Mouse (Mus musculus) G1E-ER4 (cell line): ENCODE data around the gene Cables2. TPM values are rescaled to one million over a fixed set of nuclear protein-coding genes. Genes with fewer than 3 reads are reported as not detected.

Experiments used
- GATA1 ChIP-seq: IDR thresholded peaks from one replicate; pipeline ENCODE4 v1.8.0; 2012; ENCODE audit warnings: low read length, inconsistent platforms
- polyA plus RNA-seq: library from polyadenylated mRNA; stranded (reverse); fragments of >175 nt; gene quantifications from 2 replicates; pipeline ENCODE4 v1.2.3, GENCODE M21; 2012

The Cables2 gene
- polyA plus RNA-seq, 1 experiment: 25.1 TPM

DNA sequence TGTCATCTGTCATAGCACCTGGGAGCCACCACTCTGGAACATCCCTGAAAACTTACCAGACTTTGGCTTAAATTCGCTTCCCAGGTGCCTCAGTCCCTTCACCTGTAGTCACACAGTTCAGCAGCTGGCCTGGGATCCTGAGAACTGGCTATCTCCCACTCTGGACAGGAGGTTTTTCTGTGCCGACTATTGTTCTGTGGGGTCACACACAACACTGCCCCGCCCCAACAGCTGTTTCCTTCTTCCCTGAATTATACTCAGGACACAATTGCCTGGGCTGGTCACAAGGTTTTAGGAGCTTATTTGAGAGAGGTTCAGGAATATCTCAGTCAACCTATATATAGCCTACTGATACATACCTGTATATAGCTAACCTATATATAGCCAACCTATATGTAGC is 10.9 kb downstream of the Cables2 start:
- no peak for TF ChIP-seq GATA1

DNA sequence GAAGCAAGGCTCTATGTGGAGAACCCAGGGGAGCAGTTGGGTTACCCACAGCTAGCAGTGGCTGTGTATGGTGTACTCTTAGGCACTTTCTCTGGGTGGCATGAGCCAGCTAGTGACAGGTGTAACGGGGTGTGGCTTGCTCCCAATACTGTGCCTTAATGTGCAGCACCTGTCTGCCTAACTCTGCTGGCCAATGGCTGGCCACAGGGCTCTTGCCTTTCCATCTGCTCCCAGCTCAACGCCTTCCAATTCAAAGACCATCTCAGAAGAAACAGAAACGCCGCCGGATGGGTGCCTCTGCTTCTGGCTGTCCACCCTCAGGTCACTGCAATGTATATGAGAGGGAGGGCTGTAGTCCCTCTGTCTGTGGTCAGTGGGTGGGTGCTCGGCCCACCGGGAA is 11.4 kb downstream of the Cables2 start:
- TF ChIP-seq GATA1: no peak

DNA sequence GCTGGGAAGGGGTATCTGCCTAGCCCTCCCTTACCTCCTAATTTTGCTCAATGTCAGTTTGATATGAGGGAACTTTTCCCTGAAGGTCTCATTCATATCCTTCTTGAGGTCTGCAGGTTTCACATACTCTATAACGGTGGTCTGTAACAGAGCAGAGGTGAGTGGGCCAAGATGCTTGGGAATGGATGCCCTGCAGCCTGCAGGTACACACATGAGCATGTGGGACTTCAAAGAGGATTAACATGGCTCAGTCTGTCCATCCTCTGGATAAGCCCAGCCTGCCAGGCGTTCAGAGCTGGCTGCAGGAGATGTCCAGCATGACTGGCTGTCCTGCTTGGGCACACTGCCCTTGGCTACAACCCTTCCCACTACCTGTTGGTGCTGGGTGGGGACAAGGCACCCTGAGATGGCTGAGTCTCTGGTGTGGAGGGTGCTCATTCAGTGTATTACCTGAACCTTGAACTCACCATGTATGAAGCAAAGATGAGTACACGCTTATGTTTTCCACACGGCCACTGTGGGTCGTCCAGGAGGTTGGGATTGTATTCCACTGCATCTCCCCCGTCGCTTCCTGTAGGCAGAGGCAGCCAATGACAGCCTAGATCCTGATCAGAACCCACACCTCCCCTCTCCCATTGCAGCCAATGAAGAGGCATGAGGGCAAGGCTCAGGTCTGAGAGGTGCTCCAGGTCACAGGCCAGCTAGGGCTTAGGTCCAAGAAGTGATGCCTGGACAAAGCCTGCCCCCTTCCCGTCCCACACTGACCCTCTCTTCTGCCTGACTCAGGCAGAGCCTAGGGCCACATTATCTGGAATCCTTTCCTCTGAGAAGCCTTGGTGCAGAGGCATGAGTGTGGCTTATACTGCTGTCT is 12.5 kb downstream of the Cables2 start:
- TF ChIP-seq GATA1: no peak

DNA sequence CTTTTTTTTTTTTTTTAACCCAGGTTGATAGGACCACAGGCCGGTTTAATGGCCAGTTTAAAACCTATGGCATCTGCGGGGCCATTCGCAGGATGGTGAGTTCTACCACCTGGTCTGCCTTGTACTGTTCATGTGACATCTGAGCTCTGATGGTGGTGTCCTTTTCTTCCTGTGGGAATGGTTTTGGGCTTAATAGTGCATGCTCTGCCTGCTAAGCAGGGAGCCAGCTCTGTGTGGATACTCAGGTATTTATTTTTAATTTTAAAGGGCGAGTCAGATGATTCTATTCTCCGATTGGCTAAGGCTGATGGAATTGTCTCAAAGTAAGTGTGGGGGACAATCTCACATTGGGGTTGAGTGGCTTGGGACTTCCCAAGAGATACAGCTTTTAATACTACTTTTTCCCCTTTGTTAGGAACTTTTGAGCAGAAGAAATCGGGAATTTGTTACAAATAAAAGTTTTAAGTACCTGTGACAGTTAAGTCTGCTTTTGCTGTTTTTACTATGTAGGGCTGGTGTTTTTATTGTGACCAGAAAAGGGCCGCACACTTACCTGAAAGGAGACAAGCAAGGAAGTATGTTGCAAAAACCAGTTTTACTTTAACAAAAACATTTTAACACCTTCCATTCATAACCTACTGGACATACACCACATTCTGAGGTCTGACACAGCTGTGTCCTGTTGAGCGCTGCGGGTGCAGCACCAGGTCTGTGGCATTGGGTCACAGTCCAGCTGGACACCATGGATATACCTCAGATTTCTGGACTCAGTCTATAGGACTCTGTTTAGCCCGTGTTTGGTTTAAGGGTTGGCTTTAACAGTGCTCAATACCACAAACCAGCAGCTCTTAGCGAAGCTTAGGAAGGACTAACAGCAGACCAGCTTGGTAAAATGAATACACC is 15.1 kb downstream of the Cables2 start:
- TF ChIP-seq GATA1: no peak

DNA sequence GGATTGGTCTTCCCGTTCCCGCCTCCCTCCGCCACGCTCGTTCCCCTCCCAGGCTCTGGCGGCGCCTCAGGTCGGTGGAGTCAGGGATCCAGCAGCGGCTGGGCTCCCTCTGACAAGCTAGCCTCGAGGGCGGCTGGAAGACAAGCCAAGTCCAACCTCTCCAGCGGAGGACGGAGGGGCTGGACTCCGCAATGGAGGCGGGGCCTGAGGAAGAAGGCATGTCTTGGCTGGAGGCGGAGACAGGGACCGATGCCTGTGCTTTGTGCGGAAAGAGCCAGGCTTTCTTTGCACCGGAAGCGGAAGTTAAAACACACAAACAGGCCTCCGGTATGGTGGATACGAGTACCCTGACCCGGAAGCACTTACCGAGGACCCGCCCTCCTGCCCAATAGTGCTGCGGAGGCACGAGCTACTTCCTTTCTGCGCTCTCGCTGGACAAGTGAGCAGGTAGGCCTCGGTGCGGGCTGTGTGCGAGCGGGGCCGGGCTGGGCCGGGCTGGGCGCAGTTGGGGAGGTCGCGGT is 16.2 kb downstream of the Cables2 start, which contains the start of gene Rps21:
Rps21 (plus strand) TSS at position 377 of the 521 bp plus-strand sequence.
- no peak for TF ChIP-seq GATA1

DNA sequence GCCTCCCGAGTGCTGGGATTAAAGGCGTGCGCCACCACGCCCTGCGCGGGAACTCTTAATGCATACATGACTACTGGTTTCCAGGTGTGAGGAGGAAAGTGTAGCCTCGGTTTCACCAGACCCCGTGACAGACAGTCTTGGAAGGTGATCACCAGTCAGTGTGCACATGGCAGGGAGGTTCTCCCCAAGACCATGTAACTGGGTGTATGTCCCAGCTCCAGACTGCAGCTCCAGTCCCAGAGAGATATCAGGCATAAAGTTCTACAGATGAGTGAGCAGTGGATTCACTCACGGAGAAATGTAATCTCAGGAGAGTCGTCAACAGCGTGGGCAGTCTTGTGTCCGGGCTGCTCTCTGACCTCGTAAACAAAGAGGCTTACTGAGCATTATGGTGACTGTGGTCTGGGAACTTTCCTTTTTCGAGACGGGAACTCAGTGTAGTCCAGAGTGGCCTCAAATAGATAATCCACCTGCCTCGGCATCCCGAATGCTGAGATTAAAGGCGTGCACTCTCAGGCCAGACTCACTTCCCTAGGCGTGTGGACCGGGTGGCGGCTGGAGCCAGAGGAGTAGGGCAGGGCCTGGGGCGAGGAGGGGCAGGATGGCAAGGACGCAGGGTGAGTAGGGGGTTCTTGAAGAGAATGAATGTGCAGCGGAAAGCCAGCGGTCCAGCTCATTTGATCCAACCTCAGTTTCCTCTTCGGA is 16.8 kb downstream of the Cables2 start:
- no peak for TF ChIP-seq GATA1

DNA sequence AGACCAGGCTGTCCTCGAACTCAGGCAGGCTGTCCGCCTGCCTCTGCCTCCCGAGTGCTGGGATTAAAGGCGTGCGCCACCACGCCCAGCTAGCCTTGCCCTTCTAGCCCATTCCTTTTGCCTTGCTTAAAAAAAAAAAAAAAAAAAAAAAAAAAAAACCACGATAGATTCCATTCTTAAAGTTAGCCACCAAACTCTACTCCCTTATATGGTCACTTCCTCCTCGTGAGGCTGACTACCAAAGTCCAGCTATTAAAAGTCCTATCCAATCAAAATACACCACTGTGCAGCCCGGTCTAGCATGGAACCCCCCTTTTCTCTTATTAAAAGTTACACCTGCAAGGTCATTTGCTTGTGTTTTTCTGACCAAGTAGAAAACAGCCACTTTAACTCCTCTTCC is 17.6 kb downstream of the Cables2 start:
- TF ChIP-seq GATA1: no peak

DNA sequence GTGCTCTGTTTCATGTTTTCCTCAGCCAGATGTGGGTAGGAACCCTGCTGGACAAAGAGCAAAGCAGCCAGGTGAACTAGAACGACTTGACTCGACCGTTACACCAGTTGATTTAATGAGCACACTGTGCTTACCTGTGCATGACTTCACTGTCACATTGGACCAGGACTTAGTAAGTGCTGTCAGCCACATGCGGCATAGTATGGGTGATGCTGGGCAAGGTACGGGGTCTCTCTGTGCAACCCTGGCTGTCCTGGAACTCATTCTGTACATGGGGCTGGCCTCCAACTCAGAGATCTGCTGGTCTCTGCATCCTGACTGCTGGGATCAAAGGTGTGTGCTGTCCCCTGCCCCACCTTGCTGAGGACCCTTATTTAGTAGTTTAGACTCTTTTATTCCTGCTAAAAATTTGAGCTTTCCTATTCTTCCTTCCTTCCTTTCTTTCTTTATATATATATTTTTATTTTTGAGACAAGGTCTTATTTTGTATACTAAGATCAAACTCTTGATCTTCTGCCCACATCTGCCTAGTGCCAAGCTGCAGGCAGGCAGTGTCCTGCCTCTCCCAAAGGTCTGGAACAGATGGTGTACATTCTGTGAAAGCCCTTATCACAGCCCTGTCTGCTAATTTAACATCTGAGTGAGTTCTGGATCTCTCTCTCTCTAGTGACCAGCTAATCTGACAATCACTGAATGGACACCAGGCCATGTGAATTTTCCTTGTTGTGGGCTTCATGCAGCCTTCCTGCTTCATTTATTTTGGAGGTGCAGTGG is 18.7 kb downstream of the Cables2 start:
- TF ChIP-seq GATA1: no peak

DNA sequence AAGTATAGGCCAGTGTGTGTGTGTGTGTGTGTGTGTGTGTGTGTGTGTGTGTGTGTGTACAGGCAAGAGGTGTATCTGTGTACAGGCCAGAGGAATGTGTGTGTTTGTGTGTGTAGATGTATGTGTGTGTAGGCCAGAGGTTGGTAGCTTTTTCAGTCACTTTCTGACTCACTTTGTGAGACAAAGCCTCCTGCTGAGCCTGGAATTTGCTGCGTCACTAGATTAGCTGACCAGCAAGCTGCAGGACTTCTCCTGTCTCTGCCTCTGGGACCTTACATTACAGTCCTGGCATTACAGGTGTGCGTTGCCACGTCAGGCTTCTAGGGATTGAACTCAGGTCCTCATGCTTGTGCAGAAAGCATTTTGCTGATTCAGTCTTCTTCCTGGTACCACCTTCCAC is 21.5 kb downstream of the Cables2 start:
- TF ChIP-seq GATA1: no peak

DNA sequence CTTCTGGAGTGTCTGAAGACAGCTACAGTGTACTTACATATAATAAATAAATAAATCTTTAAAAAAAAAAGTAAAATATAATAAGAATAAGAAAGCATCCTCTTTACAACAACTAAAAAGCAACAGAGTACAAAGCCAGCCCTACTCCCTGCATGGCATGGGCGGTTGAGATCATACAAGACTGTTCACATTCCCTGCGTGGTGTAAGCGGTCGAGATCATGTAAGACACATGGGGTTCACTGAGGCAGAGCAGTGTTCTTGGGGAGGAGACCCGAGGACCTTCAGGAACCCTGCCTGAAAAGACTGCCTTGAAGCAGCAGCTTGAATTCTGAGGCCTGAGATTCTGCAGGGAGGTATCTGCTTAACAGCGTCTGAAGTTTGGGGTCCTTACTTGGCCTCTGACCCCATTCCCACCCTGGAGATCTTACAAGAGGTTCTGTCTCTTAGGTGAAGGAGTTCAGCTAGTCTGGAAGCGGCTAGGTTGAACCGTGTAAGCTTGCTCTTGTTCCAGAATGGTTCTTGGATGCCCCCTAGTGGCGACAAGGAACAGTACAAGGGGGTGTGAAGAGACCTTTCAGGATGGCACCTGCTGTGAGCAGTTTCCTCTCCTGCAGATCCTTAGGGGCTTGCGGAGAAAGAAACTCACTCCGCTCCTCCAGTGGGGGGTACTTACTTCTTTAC is 22.2 kb downstream of the Cables2 start:
- TF ChIP-seq GATA1: no peak

DNA sequence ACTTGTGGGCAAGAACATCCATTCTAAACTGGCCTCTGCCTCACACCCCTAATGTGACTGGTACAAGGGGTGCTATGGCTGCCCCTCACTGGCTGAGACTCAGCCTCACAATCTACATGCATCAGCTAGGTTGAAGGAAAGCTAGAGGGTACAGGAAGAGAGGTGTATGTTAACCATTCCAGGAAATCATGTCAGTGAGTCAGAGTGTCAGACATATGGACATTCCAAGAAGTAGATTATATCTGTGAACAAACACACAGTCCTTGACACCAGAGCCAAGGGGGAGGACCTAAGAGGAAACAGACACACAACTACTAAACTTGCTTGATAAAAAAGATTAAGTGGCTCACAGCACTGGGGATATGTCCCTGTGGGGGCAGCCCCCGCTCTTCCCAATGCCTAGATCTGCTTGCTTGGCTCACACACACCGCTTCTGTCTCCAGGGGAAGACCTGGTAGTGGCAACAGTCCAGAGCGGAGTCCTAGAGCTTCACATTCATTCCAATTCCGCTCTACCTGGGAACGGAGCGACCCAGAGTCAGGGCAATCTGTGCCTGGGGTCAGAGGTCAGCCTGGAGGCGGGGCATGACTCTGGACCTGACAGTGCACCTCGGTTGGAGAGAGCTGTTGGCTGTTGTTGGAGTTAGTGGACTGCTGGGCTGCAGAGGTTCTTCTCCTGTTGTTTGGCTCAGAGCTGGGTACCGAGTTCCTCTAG is 24.2 kb downstream of the Cables2 start:
- no peak for TF ChIP-seq GATA1

DNA sequence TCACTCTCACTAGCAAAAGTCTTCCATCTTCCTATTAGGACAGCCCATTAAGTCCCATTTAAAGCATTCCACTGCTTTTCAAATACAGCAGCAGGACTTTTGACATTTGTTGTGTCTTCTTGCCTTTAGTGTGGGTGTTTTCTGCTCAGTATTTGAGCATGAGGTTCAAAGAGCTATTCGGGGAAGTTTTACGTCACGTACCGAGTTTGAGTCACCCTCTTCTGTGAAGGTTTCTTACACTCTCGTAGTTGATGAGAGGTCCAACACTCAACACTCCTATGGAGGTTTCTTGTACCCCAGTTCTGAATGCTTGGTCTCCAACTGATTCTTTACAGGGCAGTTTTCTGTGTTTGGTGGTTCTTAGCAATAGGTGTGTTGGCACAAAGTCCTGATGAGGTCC is 25.4 kb downstream of the Cables2 start:
- no peak for TF ChIP-seq GATA1

DNA sequence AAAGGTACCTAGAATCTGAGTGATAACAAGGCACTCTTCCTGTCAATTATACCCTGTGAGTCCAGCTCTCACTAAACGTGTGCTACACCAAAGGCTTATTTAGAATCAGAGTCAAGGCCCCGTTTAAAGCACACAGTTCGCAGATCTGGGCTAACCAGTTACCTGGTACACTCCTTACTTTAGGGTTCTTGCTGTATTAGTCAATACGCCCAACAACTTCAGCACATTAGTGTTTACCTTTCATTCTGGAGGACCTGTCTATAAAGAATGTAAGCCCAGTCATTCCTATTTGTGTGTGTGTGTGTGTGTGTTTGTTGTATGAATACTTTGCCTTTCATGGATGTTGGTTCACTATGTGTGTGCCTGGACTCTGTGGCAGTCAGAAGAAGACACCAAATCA is 30.2 kb downstream of the Cables2 start:
- TF ChIP-seq GATA1: no peak
